Mouse (Mus musculus) layer of hippocampus, postnatal 36 days (tissue): ENCODE measurements around the gene Usp7. TPM values are rescaled to one million over a fixed set of nuclear protein-coding genes. Genes with fewer than 3 reads are reported as not detected.
A peak's percentile ranks its signal among the peaks of the same experiment; 100 is the strongest.

Experiments used
- DNase-seq, 2 experiments: peaks; one replicate each; pipeline ENCODE4 v3.0.0; 2022
- total RNA-seq, 2 experiments: library from RNA; stranded (reverse); gene quantifications; 2 replicates each; pipeline ENCODE4 v1.2.3; 2021

Usp7 gene
- total RNA-seq, 2 experiments from 2014 or later: 157 to 160 TPM

- DNase-seq: no peak
Observed at GRCm38 (mm10) chr16:8716300-8716699, 75.8 kb downstream of the Usp7 start.

- DNase-seq: no peak
Observed at GRCm38 (mm10) chr16:8715513-8716080, 76.5 kb downstream of the Usp7 start.

GRCm38 (mm10) chr16:8714851-8715250, 77.3 kb downstream of the Usp7 start:
- no peak for DNase-seq

- DNase-seq: peak in 1 of 2 experiments; percentile 31
Observed at GRCm38 (mm10) chr16:8711998-8712397, 80.1 kb downstream of the Usp7 start.

GRCm38 (mm10) chr16:8700586-8700985, 91.5 kb downstream of the Usp7 start:
- DNase-seq: no peak

GRCm38 (mm10) chr16:8699556-8699955, 92.6 kb downstream of the Usp7 start:
- DNase-seq: no peak

- no peak for DNase-seq
Observed at GRCm38 (mm10) chr16:8691206-8691605, 100.9 kb downstream of the Usp7 start.

- DNase-seq: peak in 1 of 2 experiments; percentile 59
Observed at GRCm38 (mm10) chr16:8689979-8690656, 102.0 kb downstream of the Usp7 start.

GRCm38 (mm10) chr16:8687559-8688112, 104.5 kb downstream of the Usp7 start:
- no peak for DNase-seq

GRCm38 (mm10) chr16:8686871-8687535, 105.1 kb downstream of the Usp7 start:
- DNase-seq: no peak

- peak; percentile 68 to 71 for DNase-seq
Observed at GRCm38 (mm10) chr16:8686121-8686870, 105.8 kb downstream of the Usp7 start.

GRCm38 (mm10) chr16:8685087-8685486, 107.0 kb downstream of the Usp7 start:
- DNase-seq: no peak

GRCm38 (mm10) chr16:8680470-8680869, 111.6 kb downstream of the Usp7 start, which contains the start of gene Gm5767:
TSS of gene Gm5767 (plus strand) at chr16:8680770.
- DNase-seq: no peak

- DNase-seq: no peak
Observed at GRCm38 (mm10) chr16:8679780-8680179, 112.3 kb downstream of the Usp7 start.

- no peak for DNase-seq
Observed at GRCm38 (mm10) chr16:8678676-8679075, 113.4 kb downstream of the Usp7 start.

GRCm38 (mm10) chr16:8678035-8678434, 114.1 kb downstream of the Usp7 start:
- DNase-seq: no peak

GRCm38 (mm10) chr16:8676800-8677199, 115.3 kb downstream of the Usp7 start:
- DNase-seq: peak; percentile 28 to 34

- no peak for DNase-seq
Observed at GRCm38 (mm10) chr16:8676228-8676627, 115.9 kb downstream of the Usp7 start.

- no peak for DNase-seq
Observed at GRCm38 (mm10) chr16:8675559-8675958, 116.5 kb downstream of the Usp7 start.

- DNase-seq: no peak
Observed at GRCm38 (mm10) chr16:8674165-8674564, 117.9 kb downstream of the Usp7 start.

GRCm38 (mm10) chr16:8673343-8673742, 118.8 kb downstream of the Usp7 start:
- DNase-seq: no peak

- no peak for DNase-seq
Observed at GRCm38 (mm10) chr16:8672811-8673210, 119.3 kb downstream of the Usp7 start.

GRCm38 (mm10) chr16:8672350-8672687, 119.8 kb downstream of the Usp7 start:
- no peak for DNase-seq
